Comparison of ENCODE assay signal across 11 mouse cellular contexts in the genomic region with DNA sequence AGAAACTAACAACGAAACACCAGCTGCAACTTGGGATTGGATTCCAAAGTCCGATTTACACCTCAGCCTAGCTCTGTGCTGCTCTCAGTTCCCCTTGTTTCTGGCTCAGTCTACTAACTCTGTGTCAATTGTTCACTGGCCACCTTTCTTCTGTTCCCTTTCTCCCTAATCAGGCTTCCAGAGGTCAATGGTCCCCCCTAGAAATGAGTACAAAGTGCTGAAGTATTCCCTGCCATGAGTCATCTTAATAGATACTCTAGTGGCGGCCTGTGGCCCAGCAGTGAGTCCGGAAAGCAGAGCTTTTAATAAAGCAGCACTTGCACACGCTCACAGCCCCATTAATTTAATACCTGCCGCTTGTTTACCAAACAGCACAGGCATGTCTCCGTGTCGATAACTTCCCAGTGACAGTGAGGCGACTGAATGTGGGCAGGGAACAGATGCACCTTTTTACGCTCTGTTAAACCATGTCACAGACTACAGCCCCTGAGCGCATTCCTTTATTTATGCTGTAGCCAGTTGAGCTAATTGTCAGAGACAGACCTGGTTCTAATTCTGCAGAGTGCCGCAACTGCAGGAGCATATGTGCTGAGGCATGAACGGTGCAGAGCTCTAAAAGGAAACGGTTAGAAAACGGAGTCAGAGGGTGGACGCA.
DNase-seq lines count a peak whose midpoint lies in the region; ATAC-seq and TF ChIP-seq lines count a peak whose summit lies in the region.
"Had no signal": no experiment of that assay in that cellular context is flagged by ENCODE, and none has a peak within 500 bp of the region (broad histone marks: within the 10 kb centered on the region; RNA-seq: fewer than 3 reads in every experiment).

No protein-coding gene starts in this region.

- no peaks in the 10 kb centered on the region for H3K36me3 ChIP-seq in embryonic facial prominence, embryonic 10.5 days (replicated peaks)
- H3K36me3 ChIP-seq in intestine, postnatal 0 days (ENCODE audit: control insufficient read depth, insufficient read depth): no peaks in the 10 kb centered on the region
- H3K36me3 ChIP-seq: liver, embryonic 13.5 days had no signal

- no peaks in the 10 kb centered on the region for H3K27me3 ChIP-seq in embryonic facial prominence, embryonic 10.5 days (replicated peaks; ENCODE audit: low read depth, poor library complexity, severe bottlenecking)
- no peaks in the 10 kb centered on the region for H3K27me3 ChIP-seq in intestine, postnatal 0 days (replicated peaks; ENCODE audit: control insufficient read depth, insufficient read depth, low read length)
- H3K27me3 ChIP-seq: liver, embryonic 13.5 days; megakaryocyte, embryonic 14.5 days had no signal

- H3K9me3 ChIP-seq in embryonic facial prominence, embryonic 10.5 days: no peaks in the 10 kb centered on the region
- no peaks in the 10 kb centered on the region for H3K9me3 ChIP-seq in intestine, postnatal 0 days (ENCODE audit: control insufficient read depth)
- H3K9me3 ChIP-seq: liver, embryonic 13.5 days; megakaryocyte, embryonic 14.5 days had no signal

- intact Hi-C loops in gastrocnemius, adult 2 months (cut with DNase I): no loop called here
- intact Hi-C loops in heart, postnatal 25 days (cut with DNase I): no loop called here

- no peak overlapping the region for H3K9ac ChIP-seq in intestine, postnatal 0 days (ENCODE audit: low read depth, low read length)
- H3K9ac ChIP-seq: liver, embryonic 13.5 days had no signal

- ATAC-seq in intestine, postnatal 0 days: peak; percentile 69

- no peak for DNase-seq in gastrocnemius, adult 2 months
- DNase-seq in gastrocnemius, postnatal 10 days: no peak
- DNase-seq in embryonic facial prominence, embryonic 10.5 days (ENCODE audit: low spot score): peak; percentile 40
- DNase-seq in mesoderm, embryonic 11.5 days (ENCODE audit: low read depth, low spot score): peak; percentile 14
- DNase-seq in B cell, adult 2 months: no peak
- no peak for DNase-seq in layer of hippocampus, adult 11-12 months (ENCODE audit: low spot score)
- DNase-seq in heart, postnatal 25 days (ENCODE audit: low spot score): no peak
- DNase-seq: liver, embryonic 13.5 days; thymus, postnatal 36 days had no signal

- no peak overlapping the region for H3K4me2 ChIP-seq in intestine, postnatal 0 days (replicated peaks; ENCODE audit: low read depth)
- H3K4me2 ChIP-seq: liver, embryonic 13.5 days had no signal

- peak overlapping the region; percentile 3; the same call in 1 of the 2 replicates for H3K27ac ChIP-seq in gastrocnemius, adult 2 months
- H3K27ac ChIP-seq in embryonic facial prominence, embryonic 10.5 days (replicated peaks): peak overlapping the region; percentile 70
- no peak overlapping the region for H3K27ac ChIP-seq in intestine, postnatal 0 days (ENCODE audit: low read depth, low read length)
- H3K27ac ChIP-seq: liver, embryonic 13.5 days had no signal

- 42% methylated on average over 16 of the region's 16 CpGs for WGBS in embryonic facial prominence, embryonic 10.5 days
- 71% methylated on average over 16 of the region's 16 CpGs for WGBS in intestine, postnatal 0 days

- H3K4me1 ChIP-seq in embryonic facial prominence, embryonic 10.5 days: peaks cover 57% of the 10 kb centered on the region
- H3K4me1 ChIP-seq in intestine, postnatal 0 days (replicated peaks; ENCODE audit: control insufficient read depth, insufficient read depth, low read length): no peaks in the 10 kb centered on the region
- H3K4me1 ChIP-seq: liver, embryonic 13.5 days; megakaryocyte, embryonic 14.5 days had no signal

- no peak for TF ChIP-seq CTCF in gastrocnemius, adult 2 months (IDR thresholded peaks at IDR 0.05)
- TF ChIP-seq CTCF in intestine, postnatal 0 days (IDR thresholded peaks at IDR 0.05; ENCODE audit: low read depth): no peak

- peak overlapping the region; percentile 27; the same call in 1 of the 2 replicates for H3K4me3 ChIP-seq in gastrocnemius, adult 2 months
- no peak overlapping the region; the same call in 1 of the 2 replicates for H3K4me3 ChIP-seq in embryonic facial prominence, embryonic 10.5 days
- no peak overlapping the region for H3K4me3 ChIP-seq in intestine, postnatal 0 days (ENCODE audit: low read depth, low read length)
- H3K4me3 ChIP-seq: liver, embryonic 13.5 days; megakaryocyte, embryonic 14.5 days had no signal

Comparison
In these comparisons a context has a peak if more than half of its experiments do, and no peak if none do; other contexts are left out.
1. DNase-seq: peak in embryonic facial prominence, embryonic 10.5 days (single experiment) and mesoderm, embryonic 11.5 days (single experiment); none in gastrocnemius, adult 2 months (single experiment), gastrocnemius, postnatal 10 days (single experiment), B cell, adult 2 months (0 of 2), layer of hippocampus, adult 11-12 months (single experiment) and heart, postnatal 25 days (single experiment).